Mouse (Mus musculus) common myeloid progenitor, adult 5-6 weeks (primary cell): ENCODE measurements around the gene Misp. TPM values are rescaled to one million over a fixed set of nuclear protein-coding genes. Genes with fewer than 3 reads are reported as not detected.

Experiments used
- ATAC-seq: replicated peaks from 2 replicates; pipeline ENCODE4 v1.8.0; 2016; ENCODE audit warnings: low read depth, mild to moderate bottlenecking, moderate TSS enrichment, inconsistent platforms; ENCODE audit not compliant: poor library complexity, severe bottlenecking
- total RNA-seq: library from RNA; stranded (forward); fragments of 200-1000, 187-1606 nt; gene quantifications from 2 replicates; pipeline ENCODE4 v1.2.3, GENCODE M21; 2017

Misp gene
- total RNA-seq, 1 experiment from 2014 or later: not detected

GRCm38 (mm10) chr10:79819606-79820005 lies 1.2 kb upstream of the Misp start:
- ATAC-seq: no peak

- no peak for ATAC-seq
Measured at GRCm38 (mm10) chr10:79820277-79820676, 512 bp upstream of the Misp start.

- no peak for ATAC-seq
Measured at GRCm38 (mm10) chr10:79821731-79822130, 942 bp downstream of the Misp start.

GRCm38 (mm10) chr10:79822372-79822771 lies 1.6 kb downstream of the Misp start:
- ATAC-seq: no peak

GRCm38 (mm10) chr10:79823011-79823410 lies 2.2 kb downstream of the Misp start:
- no peak for ATAC-seq

GRCm38 (mm10) chr10:79824413-79824812 lies 3.6 kb downstream of the Misp start:
- peak; percentile 76 for ATAC-seq

GRCm38 (mm10) chr10:79831583-79831982 lies 10.8 kb downstream of the Misp start:
- ATAC-seq: peak; percentile 39

GRCm38 (mm10) chr10:79832026-79832785 lies 11.4 kb downstream of the Misp start:
- peak; percentile 50 for ATAC-seq

- peak; percentile 55 for ATAC-seq
Measured at GRCm38 (mm10) chr10:79832786-79833181, 12.0 kb downstream of the Misp start.

GRCm38 (mm10) chr10:79834769-79835398 lies 14.1 kb downstream of the Misp start:
- peak; percentile 73 for ATAC-seq

- no peak for ATAC-seq
Measured at GRCm38 (mm10) chr10:79836918-79837317, 16.1 kb downstream of the Misp start.

GRCm38 (mm10) chr10:79838151-79838550 lies 17.4 kb downstream of the Misp start:
- no peak for ATAC-seq

GRCm38 (mm10) chr10:79840091-79840490 lies 19.3 kb downstream of the Misp start:
- no peak for ATAC-seq

GRCm38 (mm10) chr10:79840644-79841551 lies 20.1 kb downstream of the Misp start:
- peak; percentile 79 for ATAC-seq

GRCm38 (mm10) chr10:79842322-79842721 lies 21.5 kb downstream of the Misp start:
- ATAC-seq: no peak

- no peak for ATAC-seq
Measured at GRCm38 (mm10) chr10:79843476-79843875, 22.7 kb downstream of the Misp start.

GRCm38 (mm10) chr10:79846553-79846952 lies 25.8 kb downstream of the Misp start:
- no peak for ATAC-seq

- ATAC-seq: 0 out of 2 replicates have a peak, but pooled peaks have one; percentile 8
Measured at GRCm38 (mm10) chr10:79849941-79850628, 29.3 kb downstream of the Misp start.

GRCm38 (mm10) chr10:79851653-79852052 lies 30.9 kb downstream of the Misp start:
- no peak for ATAC-seq
